In genomic region chrX:115396373-115396772, GRCm38 (mm10) we compare ENCODE assay signal across 14 mouse cellular contexts.
A peak's percentile ranks its signal among the peaks of the same experiment; 100 is the strongest.
DNase-seq lines count a peak whose midpoint lies in the region; ATAC-seq and TF ChIP-seq lines count a peak whose summit lies in the region.
"Had no signal": no experiment of that assay in that cellular context is flagged by ENCODE, and none has a peak within 500 bp of the region (broad histone marks: within the 10 kb centered on the region; RNA-seq: fewer than 3 reads in every experiment).

No protein-coding gene starts in this region.

- TF ChIP-seq CTCF in left cerebral cortex, adult 2 months (IDR thresholded peaks at IDR 0.05), result peak; percentile 41

- H3K9ac ChIP-seq in embryonic facial prominence, embryonic 11.5 days (replicated peaks; ENCODE audit: low read length), result no peak overlapping the region
- H3K9ac ChIP-seq in embryonic facial prominence, embryonic 14.5 days (ENCODE audit: low read depth, low read length), result no peak overlapping the region
- H3K9ac ChIP-seq: kidney, embryonic 15.5 days; liver, embryonic 13.5 days; neural tube, embryonic 15.5 days had no signal

- intact Hi-C loops in left cerebral cortex, adult 2 months (cut with DNase I), result no loop called here
- intact Hi-C loops in left cerebral cortex, postnatal 10 days (cut with DNase I), result no loop called here

- H3K27ac ChIP-seq in embryonic facial prominence, embryonic 11.5 days (replicated peaks; ENCODE audit: low read depth, low read length), result no peak overlapping the region
- H3K27ac ChIP-seq in embryonic facial prominence, embryonic 10.5 days (replicated peaks), result no peak overlapping the region
- H3K27ac ChIP-seq in left cerebral cortex, adult 2 months, result no peak overlapping the region
- H3K27ac ChIP-seq in embryonic facial prominence, embryonic 14.5 days (replicated peaks; ENCODE audit: low read depth, low read length), result no peak overlapping the region
- H3K27ac ChIP-seq: kidney, embryonic 15.5 days; liver, embryonic 13.5 days; neural tube, embryonic 15.5 days had no signal

- H3K4me3 ChIP-seq in embryonic facial prominence, embryonic 11.5 days (ENCODE audit: low read depth, low read length), result no peak overlapping the region
- H3K4me3 ChIP-seq in embryonic facial prominence, embryonic 10.5 days, result no peak overlapping the region
- no peak overlapping the region for H3K4me3 ChIP-seq in left cerebral cortex, adult 2 months
- no peak overlapping the region for H3K4me3 ChIP-seq in embryonic facial prominence, embryonic 14.5 days (ENCODE audit: low read depth, low read length)
- H3K4me3 ChIP-seq: kidney, embryonic 15.5 days; liver, embryonic 13.5 days; megakaryocyte, embryonic 14.5 days; neural tube, embryonic 15.5 days had no signal

- no peak overlapping the region for H3K4me2 ChIP-seq in embryonic facial prominence, embryonic 11.5 days (ENCODE audit: low read depth, low read length)
- H3K4me2 ChIP-seq in embryonic facial prominence, embryonic 14.5 days (ENCODE audit: low read depth, low read length), result no peak overlapping the region
- H3K4me2 ChIP-seq: kidney, embryonic 15.5 days; liver, embryonic 13.5 days; neural tube, embryonic 15.5 days had no signal

- no peaks in the 10 kb centered on the region for H3K9me3 ChIP-seq in embryonic facial prominence, embryonic 11.5 days (replicated peaks; ENCODE audit: control insufficient read depth, low read length)
- no peaks in the 10 kb centered on the region for H3K9me3 ChIP-seq in embryonic facial prominence, embryonic 10.5 days
- no peaks in the 10 kb centered on the region for H3K9me3 ChIP-seq in embryonic facial prominence, embryonic 14.5 days (ENCODE audit: control insufficient read depth, low read length)
- H3K9me3 ChIP-seq: kidney, embryonic 15.5 days; liver, embryonic 13.5 days; megakaryocyte, embryonic 14.5 days; neural tube, embryonic 15.5 days had no signal

- WGBS in embryonic facial prominence, embryonic 11.5 days, result 35% methylated on average over 3 of the region's 3 CpGs
- 53% methylated on average over 3 of the region's 3 CpGs for WGBS in embryonic facial prominence, embryonic 10.5 days
- WGBS in embryonic facial prominence, embryonic 14.5 days, result 34% methylated on average over 3 of the region's 3 CpGs

- no peaks in the 10 kb centered on the region for H3K4me1 ChIP-seq in embryonic facial prominence, embryonic 11.5 days (ENCODE audit: control insufficient read depth, insufficient read depth, low read length)
- H3K4me1 ChIP-seq in embryonic facial prominence, embryonic 10.5 days, result no peaks in the 10 kb centered on the region
- H3K4me1 ChIP-seq in embryonic facial prominence, embryonic 14.5 days (ENCODE audit: control insufficient read depth, insufficient read depth, low read length), result no peaks in the 10 kb centered on the region
- H3K4me1 ChIP-seq: kidney, embryonic 15.5 days; liver, embryonic 13.5 days; megakaryocyte, embryonic 14.5 days; neural tube, embryonic 15.5 days had no signal

- H3K27me3 ChIP-seq in embryonic facial prominence, embryonic 11.5 days (ENCODE audit: control insufficient read depth, insufficient read depth, low read length), result no peaks in the 10 kb centered on the region
- no peaks in the 10 kb centered on the region for H3K27me3 ChIP-seq in embryonic facial prominence, embryonic 10.5 days (replicated peaks; ENCODE audit: low read depth, poor library complexity, severe bottlenecking)
- H3K27me3 ChIP-seq in embryonic facial prominence, embryonic 14.5 days (replicated peaks; ENCODE audit: control insufficient read depth, insufficient read depth, low read length), result no peaks in the 10 kb centered on the region
- H3K27me3 ChIP-seq: kidney, embryonic 15.5 days; liver, embryonic 13.5 days; megakaryocyte, embryonic 14.5 days; neural tube, embryonic 15.5 days had no signal

- peak; percentile 58 for DNase-seq in embryonic facial prominence, embryonic 11.5 days (ENCODE audit: low spot score)
- DNase-seq in embryonic facial prominence, embryonic 10.5 days (ENCODE audit: low spot score), result no peak
- DNase-seq in left cerebral cortex, adult 2 months (ENCODE audit: extremely low spot score in 1 of 2, low spot score in 2 of 2), result no peak
- DNase-seq in left cerebral cortex, postnatal 10 days (ENCODE audit: extremely low spot score in 1 of 2, low spot score in 2 of 2), result no peak
- peak; percentile 11 for DNase-seq in MN1 (ENCODE audit: low spot score)
- DNase-seq in embryonic facial prominence, embryonic 14.5 days (ENCODE audit: low spot score), result peak; percentile 2
- no peak for DNase-seq in kidney, adult 11 months
- DNase-seq in frontal cortex, postnatal 14 days (ENCODE audit: low spot score in 2 of 2), result no peak
- DNase-seq: cerebellum, postnatal 25 days; liver, embryonic 13.5 days; right cerebral cortex, postnatal 25 days had no signal

- ATAC-seq in embryonic facial prominence, embryonic 11.5 days (replicated peaks; ENCODE audit: insufficient number of reproducible peaks, low FRiP score, low TSS enrichment, low read depth), result no peak
- ATAC-seq in embryonic facial prominence, embryonic 14.5 days (ENCODE audit: low read depth), result no peak

- no peaks in the 10 kb centered on the region for H3K36me3 ChIP-seq in embryonic facial prominence, embryonic 11.5 days (replicated peaks; ENCODE audit: control insufficient read depth, insufficient read depth, low read depth, low read length)
- H3K36me3 ChIP-seq in embryonic facial prominence, embryonic 10.5 days (replicated peaks), result no peaks in the 10 kb centered on the region
- H3K36me3 ChIP-seq in embryonic facial prominence, embryonic 14.5 days (ENCODE audit: control insufficient read depth, insufficient read depth, low read length), result no peaks in the 10 kb centered on the region
- H3K36me3 ChIP-seq: kidney, embryonic 15.5 days; liver, embryonic 13.5 days; neural tube, embryonic 15.5 days had no signal

Comparison
In these comparisons a context has a peak if more than half of its experiments do, and no peak if none do; other contexts are left out.
1. DNase-seq: peak in embryonic facial prominence, embryonic 11.5 days (single experiment), MN1 (single experiment) and embryonic facial prominence, embryonic 14.5 days (single experiment); none in embryonic facial prominence, embryonic 10.5 days (single experiment), left cerebral cortex, adult 2 months (0 of 2), left cerebral cortex, postnatal 10 days (0 of 2), kidney, adult 11 months (single experiment) and frontal cortex, postnatal 14 days (0 of 2).